Mouse (Mus musculus) bone marrow macrophage, adult 2 months (primary cell): ENCODE results near the gene Shisa8.

Source experiments
- CTCF ChIP-seq: IDR thresholded peaks from 2 replicates; pipeline ENCODE4 v1.5.1; 2012; ENCODE audit warnings: low read depth, mild to moderate bottlenecking, low read length, moderate library complexity
- POLR2A ChIP-seq: IDR thresholded peaks from 2 replicates; pipeline ENCODE4 v1.6.1; 2012; ENCODE audit warnings: mild to moderate bottlenecking, low read depth, low read length, borderline replicate concordance

GRCm38 (mm10) chr15:82165332-82166239, 47.0 kb downstream of the Shisa8 start:
- no peak for TF ChIP-seq POLR2A
- peak; percentile 73 for TF ChIP-seq CTCF
